Mouse (Mus musculus) intestine, embryonic 16.5 days (tissue): Measurements from ENCODE around the gene Zranb3. TPM values are rescaled to one million over a fixed set of nuclear protein-coding genes. Genes with fewer than 3 reads are reported as not detected.

Source experiments
- polyA plus RNA-seq: library from polyadenylated mRNA; unstranded; fragments of >200 nt; fragmentation: Nextera tagmentation; extraction: Ambion mirVana; gene quantifications from 2 replicates; pipeline ENCODE4 v1.2.1, GENCODE M21; 2015

The Zranb3 gene
- polyA plus RNA-seq, 1 experiment from 2014 or later, result 5.4 TPM

Other genes with a start within 250 kb of the Zranb3 start
- gene Map3k19, start 248.0 kb downstream of the Zranb3 start, polyA plus RNA-seq, result not detected in 2 replicates
- gene Rab3gap1, start 234.3 kb downstream of the Zranb3 start, polyA plus RNA-seq, result 19.9 and 20.3 TPM in 2 replicates
- gene R3hdm1, start 254 bp upstream of the Zranb3 start, polyA plus RNA-seq, result 38.9 and 44.0 TPM in 2 replicates
- 77.5 and 77.8 TPM in 2 replicates for gene Ubxn4, start 140.9 kb upstream of the Zranb3 start, polyA plus RNA-seq
- gene Lct, start 225.3 kb upstream of the Zranb3 start, polyA plus RNA-seq, result 45.3 and 80.2 TPM in 2 replicates